In genomic region chr10:71727746-71728145, GRCm38 (mm10) we compare ENCODE assay signal across 16 mouse cellular contexts.
"Had no signal": no experiment of that assay in that cellular context is flagged by ENCODE, and none has a peak within 500 bp of the region (broad histone marks: within the 10 kb centered on the region; RNA-seq: fewer than 3 reads in every experiment).

No protein-coding gene starts in this region.

- DNase-seq: kidney, postnatal 14 days; kidney, postnatal 4 days; liver, embryonic 13.5 days; lung, adult 2 months; lung, postnatal 14 days; lung, postnatal 4 days; right cerebral cortex, adult 18-20 months; right cerebral cortex, postnatal 14 days; right cerebral cortex, postnatal 4 days; thymus, adult 2 months; thymus, postnatal 14 days; thymus, postnatal 4 days had no signal

- H3K36me3 ChIP-seq: kidney, embryonic 15.5 days; liver, embryonic 13.5 days; neural tube, embryonic 12.5 days; neural tube, embryonic 15.5 days had no signal

- H3K27ac ChIP-seq: kidney, embryonic 15.5 days; liver, embryonic 13.5 days; neural tube, embryonic 12.5 days; neural tube, embryonic 15.5 days; stomach, postnatal 0 days had no signal

- H3K4me1 ChIP-seq: kidney, embryonic 15.5 days; liver, embryonic 13.5 days; neural tube, embryonic 12.5 days; neural tube, embryonic 15.5 days had no signal

- H3K9me3 ChIP-seq: kidney, embryonic 15.5 days; liver, embryonic 13.5 days; neural tube, embryonic 12.5 days; neural tube, embryonic 15.5 days had no signal

- H3K27me3 ChIP-seq: kidney, embryonic 15.5 days; liver, embryonic 13.5 days; neural tube, embryonic 12.5 days; neural tube, embryonic 15.5 days had no signal

- H3K4me3 ChIP-seq: kidney, embryonic 15.5 days; liver, embryonic 13.5 days; neural tube, embryonic 12.5 days; neural tube, embryonic 15.5 days had no signal
